Mouse (Mus musculus): ENCODE results near the gene Abracl. TPM values are rescaled to one million over a fixed set of nuclear protein-coding genes. Genes with fewer than 3 reads are reported as not detected.

The Abracl gene
- polyA plus RNA-seq (2014; fragmentation: Nextera tagmentation; extraction: Ambion mirVana): 178 and 186 TPM in 2 replicates

DNA sequence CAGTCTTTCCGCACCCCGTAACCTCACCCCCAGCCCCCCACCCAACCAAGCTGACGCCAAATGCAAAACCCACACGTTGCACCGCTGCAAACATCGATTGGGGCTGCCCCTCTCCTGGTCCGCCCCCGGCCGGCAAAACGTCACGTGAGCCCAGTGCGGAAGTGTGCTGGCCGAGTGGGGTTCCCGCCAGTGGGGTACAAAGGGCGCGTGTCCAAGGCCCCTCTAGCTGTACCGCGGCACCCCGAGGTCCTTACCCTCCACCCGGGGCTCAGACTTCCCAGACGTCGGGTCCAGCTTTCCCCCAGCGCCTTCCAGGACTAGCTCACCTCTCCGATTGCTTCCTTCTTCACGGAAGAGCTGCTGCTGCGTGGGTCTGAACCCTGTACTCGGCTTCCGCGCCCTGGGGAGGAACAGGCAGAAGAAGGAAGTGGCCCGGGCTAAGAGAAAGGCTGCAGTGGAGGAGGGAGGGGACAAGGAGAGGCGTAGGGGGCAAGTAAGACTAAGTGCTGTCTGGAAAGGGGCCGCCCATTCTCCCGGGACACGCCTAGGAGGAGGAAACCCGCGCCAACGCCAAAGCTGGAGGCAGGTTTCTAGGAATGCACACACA is at the start of gene Abracl:
Gene Abracl, minus strand, starts transcription at position 548 of the 607 bp plus-strand sequence.
- peak within 1 kb of the TSS; percentile 74 for H3K9ac ChIP-seq (replicated peaks; ENCODE audit: low read depth, low read length)
- peaks cover 6% of the 10 kb centered on the region for H3K36me3 ChIP-seq (ENCODE audit: control insufficient read depth, insufficient read depth, low read length)
- no peaks in the 10 kb centered on the region for H3K9me3 ChIP-seq (ENCODE audit: control insufficient read depth, low read depth, low read length)
- peak; percentile 94 for ATAC-seq (ENCODE audit: insufficient number of reproducible peaks, insufficient read depth, low FRiP score, low read depth)
- H3K27ac ChIP-seq (ENCODE audit: low read length): peak within 1 kb of the TSS; percentile 96
- H3K4me1 ChIP-seq (ENCODE audit: control insufficient read depth, insufficient read depth, low read length): no peaks in the 10 kb centered on the region
- WGBS: under 1% methylated on average over 37 of the region's 37 CpGs
- peak within 1 kb of the TSS; percentile 70 for H3K4me3 ChIP-seq (ENCODE audit: low read depth, low read length)
- peak within 1 kb of the TSS; percentile 69 for H3K4me2 ChIP-seq (replicated peaks; ENCODE audit: low read depth, low read length)
- H3K27me3 ChIP-seq (ENCODE audit: control insufficient read depth, insufficient read depth, low read length): no peaks in the 10 kb centered on the region

DNA sequence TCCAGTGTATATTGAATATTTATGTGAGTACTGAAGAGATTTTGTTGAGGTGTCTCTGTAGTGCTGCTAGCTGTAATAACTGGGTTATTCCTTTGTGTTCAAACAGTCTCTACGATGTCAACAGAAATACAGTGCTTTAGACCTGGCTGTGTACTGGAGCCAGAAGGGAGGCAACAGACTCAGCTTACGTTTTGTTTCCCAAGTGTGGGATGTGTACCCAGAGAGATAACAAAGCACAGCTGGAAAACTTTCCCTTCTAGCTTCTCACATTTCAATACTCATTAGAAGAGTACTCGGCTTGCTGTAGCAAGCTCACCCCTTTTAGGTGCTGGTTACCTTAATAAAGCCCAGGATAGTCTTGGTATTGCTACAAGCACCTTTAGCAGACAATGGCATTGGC is 49.8 kb upstream of the Abracl start:
- no peak for ATAC-seq (ENCODE audit: insufficient number of reproducible peaks, insufficient read depth, low FRiP score, low read depth)
- WGBS: 62% methylated on average over 3 of the region's 3 CpGs

DNA sequence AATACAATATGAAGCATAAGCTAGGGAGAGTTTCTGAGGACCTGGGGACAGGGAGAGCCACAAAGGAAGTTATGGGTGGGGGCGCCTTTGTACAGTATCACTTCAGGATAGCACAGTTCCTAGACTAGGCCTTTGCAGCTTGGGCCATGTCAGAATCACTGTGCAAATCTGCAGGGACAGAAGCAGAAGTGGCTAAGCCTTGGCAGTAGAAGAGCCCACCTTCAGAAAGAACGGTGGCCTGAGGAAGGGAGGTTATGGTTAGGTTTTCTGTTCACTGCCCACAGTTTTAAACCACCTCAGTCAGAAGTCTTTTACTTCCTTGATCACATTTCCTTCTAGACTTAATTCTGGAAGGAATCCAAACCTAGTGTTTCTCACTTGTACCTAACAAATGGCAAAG is 47.5 kb upstream of the Abracl start:
- Histone ChIP-seq H3K9ac (replicated peaks; ENCODE audit: low read depth, low read length) (no peak overlapping the region), H3K36me3 (ENCODE audit: control insufficient read depth, insufficient read depth, low read length) (no peaks in the 10 kb centered on the region), H3K27ac (ENCODE audit: low read length) (no peak overlapping the region), H3K9me3 (ENCODE audit: control insufficient read depth, low read depth, low read length) (no peaks in the 10 kb centered on the region), H3K4me2 (replicated peaks; ENCODE audit: low read depth, low read length) (no peak overlapping the region), H3K4me3 (ENCODE audit: low read depth, low read length) (no peak overlapping the region), H3K4me1 (ENCODE audit: control insufficient read depth, insufficient read depth, low read length) (peaks cover 27% of the 10 kb centered on the region), H3K27me3 (ENCODE audit: control insufficient read depth, insufficient read depth, low read length) (no peaks in the 10 kb centered on the region)
- ATAC-seq (ENCODE audit: insufficient number of reproducible peaks, insufficient read depth, low FRiP score, low read depth): no peak
- 88% methylated on average over 2 of the region's 2 CpGs for WGBS

More for the DNA sequence above, 49.8 kb upstream of the Abracl start:
- no peak overlapping the region for H3K4me3 ChIP-seq (ENCODE audit: low read depth, low read length)
- H3K9me3 ChIP-seq (ENCODE audit: control insufficient read depth, low read depth, low read length): no peaks in the 10 kb centered on the region
- H3K27me3 ChIP-seq (ENCODE audit: control insufficient read depth, insufficient read depth, low read length): no peaks in the 10 kb centered on the region
- H3K9ac ChIP-seq (replicated peaks; ENCODE audit: low read depth, low read length): no peak overlapping the region
- no peak overlapping the region for H3K4me2 ChIP-seq (replicated peaks; ENCODE audit: low read depth, low read length)
- H3K36me3 ChIP-seq (ENCODE audit: control insufficient read depth, insufficient read depth, low read length): no peaks in the 10 kb centered on the region
- H3K27ac ChIP-seq (ENCODE audit: low read length): no peak overlapping the region
- H3K4me1 ChIP-seq (ENCODE audit: control insufficient read depth, insufficient read depth, low read length): peaks cover 16% of the 10 kb centered on the region

DNA sequence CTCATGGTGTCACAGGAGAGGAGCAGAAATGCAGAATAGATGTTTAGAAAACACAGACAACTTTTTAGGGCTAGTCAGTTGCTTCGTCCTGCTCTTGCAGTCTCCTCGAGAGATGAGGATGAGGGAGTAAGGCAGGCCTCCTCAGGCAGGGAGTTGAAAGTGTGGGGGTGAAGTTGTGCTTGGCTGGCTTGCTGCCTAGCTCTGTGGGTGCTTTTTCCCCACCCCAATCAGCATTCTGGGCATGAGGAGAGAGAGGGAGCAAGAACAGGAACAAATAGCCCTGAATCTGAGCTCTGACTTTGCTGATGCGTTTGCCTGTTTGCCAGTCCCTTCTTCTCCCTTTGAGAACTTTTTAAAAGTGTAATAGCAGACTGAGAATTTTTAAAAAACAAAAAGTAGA is 47.1 kb upstream of the Abracl start:
- 65% methylated on average over 3 of the region's 3 CpGs for WGBS
- H3K36me3 ChIP-seq (ENCODE audit: control insufficient read depth, insufficient read depth, low read length): no peaks in the 10 kb centered on the region
- no peaks in the 10 kb centered on the region for H3K27me3 ChIP-seq (ENCODE audit: control insufficient read depth, insufficient read depth, low read length)
- H3K27ac ChIP-seq (ENCODE audit: low read length): no peak overlapping the region
- no peaks in the 10 kb centered on the region for H3K9me3 ChIP-seq (ENCODE audit: control insufficient read depth, low read depth, low read length)
- H3K4me2 ChIP-seq (replicated peaks; ENCODE audit: low read depth, low read length): no peak overlapping the region
- peaks cover 27% of the 10 kb centered on the region for H3K4me1 ChIP-seq (ENCODE audit: control insufficient read depth, insufficient read depth, low read length)
- H3K4me3 ChIP-seq (ENCODE audit: low read depth, low read length): no peak overlapping the region
- no peak for ATAC-seq (ENCODE audit: insufficient number of reproducible peaks, insufficient read depth, low FRiP score, low read depth)
- H3K9ac ChIP-seq (replicated peaks; ENCODE audit: low read depth, low read length): no peak overlapping the region

DNA sequence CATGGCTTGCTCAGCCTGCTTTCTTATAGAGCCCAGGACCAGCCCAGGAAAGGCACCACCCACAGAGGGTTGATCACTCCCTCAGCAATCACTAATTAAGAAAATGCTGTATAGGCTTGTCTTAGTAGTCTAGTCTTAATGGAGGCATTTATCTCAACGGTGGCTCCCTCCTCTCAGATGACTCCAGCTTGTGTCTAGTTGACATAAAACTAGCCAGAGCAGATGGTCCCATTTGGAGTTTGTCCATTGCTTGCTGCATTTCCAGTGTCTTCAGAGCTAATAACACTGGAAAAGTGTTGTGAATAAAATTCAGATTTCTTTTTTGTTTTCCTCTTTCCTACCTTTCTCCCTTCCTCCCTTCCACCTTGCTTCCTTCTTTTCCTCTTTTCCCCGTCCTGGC is 46.5 kb upstream of the Abracl start:
- Histone ChIP-seq H3K36me3 (ENCODE audit: control insufficient read depth, insufficient read depth, low read length) (no peaks in the 10 kb centered on the region), H3K4me1 (ENCODE audit: control insufficient read depth, insufficient read depth, low read length) (peaks cover 27% of the 10 kb centered on the region), H3K27ac (ENCODE audit: low read length) (no peak overlapping the region), H3K27me3 (ENCODE audit: control insufficient read depth, insufficient read depth, low read length) (no peaks in the 10 kb centered on the region), H3K9ac (replicated peaks; ENCODE audit: low read depth, low read length) (no peak overlapping the region), H3K4me2 (replicated peaks; ENCODE audit: low read depth, low read length) (no peak overlapping the region), H3K9me3 (ENCODE audit: control insufficient read depth, low read depth, low read length) (no peaks in the 10 kb centered on the region), H3K4me3 (ENCODE audit: low read depth, low read length) (no peak overlapping the region)
- ATAC-seq (ENCODE audit: insufficient number of reproducible peaks, insufficient read depth, low FRiP score, low read depth): no peak
- WGBS: 85% methylated on average over 2 of the region's 2 CpGs

DNA sequence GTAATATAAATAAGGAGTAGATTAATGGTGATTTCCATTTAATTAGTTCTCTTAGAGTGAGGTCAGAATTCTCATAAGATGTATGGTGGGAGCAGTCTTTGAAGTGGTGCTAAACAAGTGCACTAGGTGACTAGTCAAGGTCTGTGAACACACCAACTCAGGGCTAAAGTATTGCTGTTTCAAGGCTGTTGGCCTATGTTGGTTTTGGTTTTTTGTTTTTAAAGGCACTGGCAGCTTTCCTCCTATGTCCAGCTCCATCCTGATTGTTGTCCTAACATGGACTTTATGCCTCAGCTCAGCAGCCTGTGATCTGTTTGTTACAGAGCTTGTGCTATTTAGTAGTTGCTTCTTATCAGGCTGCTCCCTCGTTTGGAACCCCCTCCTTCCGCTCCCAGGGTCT is 45.8 kb upstream of the Abracl start:
- 69% methylated on average over 2 of the region's 2 CpGs for WGBS
- no peak overlapping the region for H3K9ac ChIP-seq (replicated peaks; ENCODE audit: low read depth, low read length)
- no peaks in the 10 kb centered on the region for H3K27me3 ChIP-seq (ENCODE audit: control insufficient read depth, insufficient read depth, low read length)
- no peaks in the 10 kb centered on the region for H3K36me3 ChIP-seq (ENCODE audit: control insufficient read depth, insufficient read depth, low read length)
- H3K9me3 ChIP-seq (ENCODE audit: control insufficient read depth, low read depth, low read length): no peaks in the 10 kb centered on the region
- ATAC-seq (ENCODE audit: insufficient number of reproducible peaks, insufficient read depth, low FRiP score, low read depth): no peak
- no peak overlapping the region for H3K27ac ChIP-seq (ENCODE audit: low read length)
- no peak overlapping the region for H3K4me2 ChIP-seq (replicated peaks; ENCODE audit: low read depth, low read length)
- peaks cover 27% of the 10 kb centered on the region for H3K4me1 ChIP-seq (ENCODE audit: control insufficient read depth, insufficient read depth, low read length)
- H3K4me3 ChIP-seq (ENCODE audit: low read depth, low read length): no peak overlapping the region

DNA sequence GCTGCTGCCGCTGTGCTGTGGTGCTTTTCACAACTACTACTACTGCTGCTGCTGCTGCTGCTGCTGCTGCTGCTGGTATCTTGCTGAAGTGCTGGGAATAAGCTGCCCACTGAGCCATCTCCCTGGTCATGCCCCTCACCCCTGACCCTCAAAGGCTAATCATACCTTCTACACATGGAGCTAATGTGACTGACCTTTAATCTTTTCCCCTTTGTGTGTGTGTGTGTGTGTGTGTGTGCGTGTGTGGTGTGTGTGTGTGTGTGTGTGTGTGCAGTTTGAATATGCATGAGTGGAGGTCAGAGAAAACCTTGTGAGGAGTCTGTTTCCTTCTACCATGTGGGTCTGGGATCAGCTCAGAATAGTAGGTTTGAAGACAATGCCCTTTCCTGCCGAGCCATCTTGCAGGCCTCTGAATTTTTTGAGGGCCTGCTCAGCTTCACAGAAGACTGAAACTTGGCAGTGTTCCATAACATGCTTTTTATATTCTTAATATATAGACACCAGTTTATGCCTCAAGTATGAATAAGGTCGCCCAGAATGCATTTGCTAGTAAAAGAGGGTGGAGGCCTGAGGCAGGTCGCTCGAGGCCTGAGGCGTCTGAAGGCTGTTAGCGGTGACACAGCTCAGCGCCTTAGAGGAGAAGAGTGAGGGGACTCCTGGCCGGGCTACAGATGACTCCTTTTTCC is 44.8 kb upstream of the Abracl start:
- 40% methylated on average over 10 of the region's 10 CpGs for WGBS
- Histone ChIP-seq H3K4me1 (ENCODE audit: control insufficient read depth, insufficient read depth, low read length) (peaks cover 24% of the 10 kb centered on the region), H3K4me3 (ENCODE audit: low read depth, low read length) (no peak overlapping the region), H3K9ac (replicated peaks; ENCODE audit: low read depth, low read length) (no peak overlapping the region), H3K27me3 (ENCODE audit: control insufficient read depth, insufficient read depth, low read length) (no peaks in the 10 kb centered on the region), H3K36me3 (ENCODE audit: control insufficient read depth, insufficient read depth, low read length) (no peaks in the 10 kb centered on the region), H3K4me2 (replicated peaks; ENCODE audit: low read depth, low read length) (no peak overlapping the region), H3K27ac (ENCODE audit: low read length) (peak overlapping the region; percentile 83), H3K9me3 (ENCODE audit: control insufficient read depth, low read depth, low read length) (no peaks in the 10 kb centered on the region)
- peak; percentile 63; the same call in 1 of the 2 replicates for ATAC-seq (ENCODE audit: insufficient number of reproducible peaks, insufficient read depth, low FRiP score, low read depth)

DNA sequence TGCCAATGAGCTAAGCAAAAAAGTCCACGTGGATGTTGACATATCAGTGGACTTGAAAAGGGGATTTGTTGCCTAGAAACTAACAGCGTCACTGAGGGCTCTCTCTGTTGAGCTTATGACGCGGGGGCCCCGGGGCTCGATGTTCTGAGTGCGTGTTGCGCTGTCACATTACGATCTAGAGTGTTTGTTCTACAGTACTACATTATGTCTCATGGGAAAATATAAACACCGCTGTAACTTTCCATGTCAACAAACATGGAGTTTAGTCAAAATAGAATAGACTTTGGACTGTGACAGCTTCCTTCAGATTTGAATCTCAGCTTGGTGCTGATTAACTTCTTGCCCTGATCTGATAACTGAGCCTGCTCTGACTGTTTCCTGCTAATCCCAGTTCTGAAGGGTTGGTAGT is 42.9 kb upstream of the Abracl start:
- ATAC-seq (ENCODE audit: insufficient number of reproducible peaks, insufficient read depth, low FRiP score, low read depth): no peak
- no peak overlapping the region for H3K4me2 ChIP-seq (replicated peaks; ENCODE audit: low read depth, low read length)
- no peaks in the 10 kb centered on the region for H3K9me3 ChIP-seq (ENCODE audit: control insufficient read depth, low read depth, low read length)
- 70% methylated on average over 10 of the region's 10 CpGs for WGBS
- no peak overlapping the region for H3K9ac ChIP-seq (replicated peaks; ENCODE audit: low read depth, low read length)
- no peaks in the 10 kb centered on the region for H3K27me3 ChIP-seq (ENCODE audit: control insufficient read depth, insufficient read depth, low read length)
- no peak overlapping the region for H3K4me3 ChIP-seq (ENCODE audit: low read depth, low read length)
- peaks cover 24% of the 10 kb centered on the region for H3K4me1 ChIP-seq (ENCODE audit: control insufficient read depth, insufficient read depth, low read length)
- no peaks in the 10 kb centered on the region for H3K36me3 ChIP-seq (ENCODE audit: control insufficient read depth, insufficient read depth, low read length)
- H3K27ac ChIP-seq (ENCODE audit: low read length): no peak overlapping the region
